Mouse (Mus musculus) kidney, embryonic 15.5 days (tissue): Measurements from ENCODE around the gene Kif5a. TPM values are rescaled to one million over a fixed set of nuclear protein-coding genes. Genes with fewer than 3 reads are reported as not detected.

Experiments
- ATAC-seq: fragments of 200-750 bp; cut with Nextera tagmentation; replicated peaks from 2 replicates; pipeline ENCODE4 v1.8.0; 2017; ENCODE audit warnings: moderate TSS enrichment; ENCODE audit not compliant: low FRiP score
- H3K27ac ChIP-seq: fragments of 300-500 bp; sonication (generic); 2 replicates; pipeline ENCODE4 v1.5.1; 2015; ENCODE audit warnings: mild to moderate bottlenecking, inconsistent platforms
- H3K27me3 ChIP-seq: fragments of 300-500 bp; sonication (generic); 2 replicates; pipeline ENCODE4 v1.6.1; 2015; ENCODE audit warnings: inconsistent platforms
- H3K36me3 ChIP-seq: fragments of 300-500 bp; sonication (generic); 2 replicates; pipeline ENCODE4 v1.6.1; 2015; ENCODE audit warnings: inconsistent platforms
- H3K4me1 ChIP-seq: fragments of 300-500 bp; sonication (generic); 2 replicates; pipeline ENCODE4 v1.6.1; 2015; ENCODE audit warnings: inconsistent platforms
- H3K4me2 ChIP-seq: fragments of 300-500 bp; sonication (generic); 2 replicates; pipeline ENCODE4 v1.6.1; 2015; ENCODE audit warnings: moderate library complexity, mild to moderate bottlenecking, inconsistent platforms
- H3K4me3 ChIP-seq: fragments of 300-500 bp; sonication (generic); replicated peaks from 2 replicates; pipeline ENCODE4 v1.5.1; 2015; ENCODE audit warnings: mild to moderate bottlenecking, inconsistent platforms
- H3K9ac ChIP-seq: fragments of 300-500 bp; sonication (generic); 2 replicates; pipeline ENCODE4 v1.6.1; 2015; ENCODE audit warnings: mild to moderate bottlenecking, inconsistent platforms
- H3K9me3 ChIP-seq: fragments of 300-500 bp; sonication (generic); replicated peaks from 2 replicates; pipeline ENCODE4 v1.6.1; 2016; ENCODE audit warnings: inconsistent platforms
- WGBS: fragments of 180-500 bp; shearing (Covaris S2); methylation state at CpG from one replicate; pipeline ENCODE4 v1.1.7; 2015; ENCODE audit warnings: mixed read lengths; 5-methylcytosine and 5-hydroxymethylcytosine counted together
- polyA plus RNA-seq: library from polyadenylated mRNA; unstranded; fragments of >200 nt; fragmentation: Nextera tagmentation; extraction: Ambion mirVana; gene quantifications from 2 replicates; pipeline ENCODE4 v1.2.1, GENCODE M21; 2015

Gene Kif5a
- polyA plus RNA-seq, 1 experiment from 2014 or later: 1.9 TPM

- no peak overlapping the region for H3K4me2 ChIP-seq
- H3K9ac ChIP-seq: no peak overlapping the region
- H3K36me3 ChIP-seq: peaks cover 90% of the 10 kb centered on the region
- 84% methylated on average over 3 of the region's 3 CpGs for WGBS
- H3K27ac ChIP-seq: no peak overlapping the region
- H3K9me3 ChIP-seq: no peaks in the 10 kb centered on the region
- no peak overlapping the region for H3K4me3 ChIP-seq
- no peaks in the 10 kb centered on the region for H3K27me3 ChIP-seq
- peaks cover 14% of the 10 kb centered on the region for H3K4me1 ChIP-seq
- ATAC-seq: peak; percentile 60; the same call in 1 of the 2 replicates
Measured at GRCm38 (mm10) chr10:127203106-127203505, 60.0 kb downstream of the Kif5a start.

- H3K9me3 ChIP-seq: no peaks in the 10 kb centered on the region
- peaks cover 78% of the 10 kb centered on the region for H3K36me3 ChIP-seq
- no peak overlapping the region for H3K27ac ChIP-seq
- H3K4me3 ChIP-seq: no peak overlapping the region
- peaks cover 36% of the 10 kb centered on the region for H3K4me1 ChIP-seq
- 83% methylated on average over 8 of the region's 8 CpGs for WGBS
- ATAC-seq: no peak
- no peak overlapping the region for H3K4me2 ChIP-seq
- H3K9ac ChIP-seq: no peak overlapping the region
- no peaks in the 10 kb centered on the region for H3K27me3 ChIP-seq
Measured at GRCm38 (mm10) chr10:127200279-127200678, 62.9 kb downstream of the Kif5a start.

GRCm38 (mm10) chr10:127199474-127199873 lies 63.7 kb downstream of the Kif5a start:
- Histone ChIP-seq H3K4me2 (no peak overlapping the region), H3K36me3 (peaks cover 70% of the 10 kb centered on the region), H3K4me1 (peaks cover 44% of the 10 kb centered on the region), H3K9me3 (no peaks in the 10 kb centered on the region), H3K27ac (no peak overlapping the region), H3K4me3 (no peak overlapping the region), H3K27me3 (no peaks in the 10 kb centered on the region), H3K9ac (no peak overlapping the region)
- ATAC-seq: no peak
- WGBS: 78% methylated on average over 11 of the region's 11 CpGs

GRCm38 (mm10) chr10:127199068-127199467 lies 64.1 kb downstream of the Kif5a start:
- 46% methylated on average over 5 of the region's 5 CpGs for WGBS
- no peak for ATAC-seq

GRCm38 (mm10) chr10:127198492-127198891 lies 64.7 kb downstream of the Kif5a start:
- Histone ChIP-seq H3K4me2 (no peak overlapping the region), H3K9me3 (no peaks in the 10 kb centered on the region), H3K27me3 (no peaks in the 10 kb centered on the region), H3K9ac (no peak overlapping the region), H3K36me3 (peaks cover 62% of the 10 kb centered on the region), H3K27ac (peak overlapping the region; percentile 45; the same call in 1 of the 2 replicates), H3K4me1 (peaks cover 49% of the 10 kb centered on the region), H3K4me3 (no peak overlapping the region)
- no peak for ATAC-seq
- 43% methylated on average over 2 of the region's 2 CpGs for WGBS

More at GRCm38 (mm10) chr10:127199068-127199467, 64.1 kb downstream of the Kif5a start:
- Histone ChIP-seq H3K4me2 (no peak overlapping the region), H3K36me3 (peaks cover 67% of the 10 kb centered on the region), H3K4me1 (peaks cover 48% of the 10 kb centered on the region), H3K27ac (peak overlapping the region; percentile 45; the same call in 1 of the 2 replicates), H3K4me3 (no peak overlapping the region), H3K27me3 (no peaks in the 10 kb centered on the region), H3K9me3 (no peaks in the 10 kb centered on the region), H3K9ac (no peak overlapping the region)

- no peaks in the 10 kb centered on the region for H3K9me3 ChIP-seq
- peaks cover 57% of the 10 kb centered on the region for H3K4me1 ChIP-seq
- ATAC-seq: no peak
- 74% methylated on average over 11 of the region's 11 CpGs for WGBS
- H3K36me3 ChIP-seq: peaks cover 61% of the 10 kb centered on the region
- H3K4me3 ChIP-seq: no peak overlapping the region
- H3K27ac ChIP-seq: peak overlapping the region; percentile 97
- no peak overlapping the region for H3K4me2 ChIP-seq
- no peaks in the 10 kb centered on the region for H3K27me3 ChIP-seq
- H3K9ac ChIP-seq: no peak overlapping the region
Measured at GRCm38 (mm10) chr10:127197505-127198110, 65.5 kb downstream of the Kif5a start.

- Histone ChIP-seq H3K4me1 (peaks cover 61% of the 10 kb centered on the region), H3K36me3 (peaks cover 61% of the 10 kb centered on the region), H3K4me3 (no peak overlapping the region), H3K9ac (no peak overlapping the region), H3K27ac (peak overlapping the region; percentile 97), H3K4me2 (no peak overlapping the region), H3K27me3 (no peaks in the 10 kb centered on the region), H3K9me3 (no peaks in the 10 kb centered on the region)
- no peak for ATAC-seq
- WGBS: 92% methylated on average over 8 of the region's 8 CpGs
Measured at GRCm38 (mm10) chr10:127197104-127197503, 66.0 kb downstream of the Kif5a start.

GRCm38 (mm10) chr10:127196392-127196791 lies 66.8 kb downstream of the Kif5a start:
- 3% methylated on average over 5 of the region's 5 CpGs for WGBS
- H3K36me3 ChIP-seq: peaks cover 58% of the 10 kb centered on the region
- peak overlapping the region; percentile 94 for H3K4me2 ChIP-seq
- no peaks in the 10 kb centered on the region for H3K9me3 ChIP-seq
- peak overlapping the region; percentile 97 for H3K27ac ChIP-seq
- H3K4me1 ChIP-seq: peaks cover 64% of the 10 kb centered on the region
- ATAC-seq: peak; percentile 80
- H3K27me3 ChIP-seq: no peaks in the 10 kb centered on the region
- H3K4me3 ChIP-seq: peak overlapping the region; percentile 96
- peak overlapping the region; percentile 91; the same call in 1 of the 2 replicates for H3K9ac ChIP-seq

- H3K36me3 ChIP-seq: peaks cover 58% of the 10 kb centered on the region
- under 1% methylated on average over 36 of the region's 47 CpGs for WGBS
Measured at GRCm38 (mm10) chr10:127195328-127196129, 67.6 kb downstream of the Kif5a start, which contains the start of gene Dtx3. Dtx3 (minus strand) TSS chr10:127195728.

GRCm38 (mm10) chr10:127194428-127195327 lies 68.5 kb downstream of the Kif5a start:
- ATAC-seq: peak; percentile 64
- WGBS: 5% methylated on average over 22 of the region's 22 CpGs
- Histone ChIP-seq H3K4me3 (peak overlapping the region; percentile 96), H3K4me2 (peak overlapping the region; percentile 94), H3K27me3 (no peaks in the 10 kb centered on the region), H3K9me3 (no peaks in the 10 kb centered on the region), H3K27ac (peak overlapping the region; percentile 97), H3K4me1 (peaks cover 81% of the 10 kb centered on the region), H3K36me3 (peaks cover 50% of the 10 kb centered on the region), H3K9ac (peak overlapping the region; percentile 91)

More at GRCm38 (mm10) chr10:127195328-127196129, 67.6 kb downstream of the Kif5a start, which contains the start of gene Dtx3:
- Histone ChIP-seq H3K27ac (peak within 1 kb of the TSS; percentile 97), H3K4me2 (peak within 1 kb of the TSS; percentile 94), H3K27me3 (no peaks in the 10 kb centered on the region), H3K4me1 (peaks cover 73% of the 10 kb centered on the region), H3K9ac (peak within 1 kb of the TSS; percentile 91), H3K9me3 (no peaks in the 10 kb centered on the region), H3K4me3 (peak within 1 kb of the TSS; percentile 96)
- ATAC-seq: peak; percentile 29

GRCm38 (mm10) chr10:127193011-127193410 lies 70.1 kb downstream of the Kif5a start:
- H3K27ac ChIP-seq: no peak overlapping the region
- 79% methylated on average over 9 of the region's 9 CpGs for WGBS
- no peak overlapping the region for H3K9ac ChIP-seq
- no peaks in the 10 kb centered on the region for H3K9me3 ChIP-seq
- peaks cover 83% of the 10 kb centered on the region for H3K4me1 ChIP-seq
- no peaks in the 10 kb centered on the region for H3K27me3 ChIP-seq
- no peak for ATAC-seq
- H3K36me3 ChIP-seq: peaks cover 35% of the 10 kb centered on the region
- no peak overlapping the region for H3K4me2 ChIP-seq
- no peak overlapping the region for H3K4me3 ChIP-seq
